Mouse (Mus musculus): ENCODE results near the gene P2ry10.
"Not testable (repeated sequence)": the region's sequence is repeated elsewhere in the genome, so short reads cannot be mapped to it uniquely, and the experiment has no call there.

P2ry10 gene

GRCm38 (mm10) chrX:107088177-107088576 is at the start of gene P2ry10:
Gene P2ry10, plus strand, starts transcription at chrX:107088492.
- DNase-seq (ENCODE audit: low read depth), result peak; percentile 33

- DNase-seq (ENCODE audit: low read depth), result peak; percentile 21
Measured at GRCm38 (mm10) chrX:107039146-107039545, 49.1 kb upstream of the P2ry10 start.

- DNase-seq (ENCODE audit: low read depth), result peak; percentile 35
Measured at GRCm38 (mm10) chrX:107039635-107040034, 48.7 kb upstream of the P2ry10 start.

- no peak for DNase-seq (ENCODE audit: low read depth)
Measured at GRCm38 (mm10) chrX:107042367-107042766, 45.9 kb upstream of the P2ry10 start.

DNA sequence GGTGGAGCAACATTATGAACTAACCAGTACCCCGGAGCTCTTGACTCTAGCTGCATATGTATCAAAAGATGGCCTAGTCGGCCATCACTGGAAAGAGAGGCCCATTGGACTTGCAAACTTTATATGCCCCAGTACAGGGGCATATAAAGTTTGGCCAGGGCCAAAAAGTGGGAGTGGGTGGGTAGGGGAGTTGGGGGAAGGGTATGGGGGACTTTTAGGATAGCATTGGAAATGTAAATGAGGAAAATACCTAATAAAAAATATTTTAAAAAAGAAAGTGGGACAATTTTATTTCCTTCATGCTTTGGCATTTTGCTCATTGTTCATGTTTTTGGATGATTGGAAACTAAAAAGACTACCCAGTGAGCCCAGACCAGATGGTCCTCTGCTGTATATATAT is 4.9 kb upstream of the P2ry10 start:
- DNase-seq (ENCODE audit: low read depth), result not testable (repeated sequence)

- no peak for DNase-seq (ENCODE audit: low read depth)
Measured at GRCm38 (mm10) chrX:107084320-107084719, 4.0 kb upstream of the P2ry10 start.

DNA sequence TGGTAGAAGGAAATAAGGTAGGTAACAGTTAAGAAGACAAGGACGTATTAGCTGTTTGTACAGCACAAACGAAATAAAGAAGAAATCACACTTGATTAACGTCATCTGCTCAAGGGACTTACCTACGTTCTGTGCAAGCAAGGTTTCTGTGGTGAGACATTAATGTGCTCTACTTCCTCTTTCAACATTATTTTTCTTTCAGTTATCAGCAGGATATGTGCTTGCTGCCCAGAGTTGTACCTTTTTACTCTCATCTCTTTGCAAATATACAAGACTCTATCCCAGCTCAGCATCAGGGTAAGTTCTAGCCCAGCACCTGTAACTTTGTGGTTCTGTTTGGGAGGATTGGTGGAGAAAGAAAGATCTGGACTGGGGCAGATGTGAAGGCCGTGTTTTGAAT is 839 bp downstream of the P2ry10 start:
- DNase-seq (ENCODE audit: low read depth), result peak; percentile 32

- no peak for DNase-seq (ENCODE audit: low read depth)
Measured at GRCm38 (mm10) chrX:107089930-107090329, 1.6 kb downstream of the P2ry10 start.

DNA sequence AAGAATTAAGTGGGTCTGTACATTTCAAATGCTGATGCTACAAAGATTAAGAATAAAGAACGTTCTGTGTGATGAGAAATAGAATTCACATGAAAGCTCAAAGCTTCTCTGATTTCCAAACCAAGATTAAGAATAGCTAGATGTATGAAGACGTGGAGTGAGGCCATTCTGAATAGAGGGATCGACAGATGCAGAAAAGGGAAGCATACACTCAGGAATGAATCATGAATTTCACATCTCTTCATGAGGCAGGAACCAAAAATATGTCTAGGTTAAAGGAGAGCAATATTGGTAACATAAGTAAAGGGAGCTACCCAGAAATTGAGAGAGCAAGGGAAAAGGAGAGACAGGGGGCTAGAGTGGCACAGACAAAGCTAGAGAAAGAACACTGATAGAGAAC is 7.3 kb downstream of the P2ry10 start:
- DNase-seq (ENCODE audit: low read depth), result no peak

DNA sequence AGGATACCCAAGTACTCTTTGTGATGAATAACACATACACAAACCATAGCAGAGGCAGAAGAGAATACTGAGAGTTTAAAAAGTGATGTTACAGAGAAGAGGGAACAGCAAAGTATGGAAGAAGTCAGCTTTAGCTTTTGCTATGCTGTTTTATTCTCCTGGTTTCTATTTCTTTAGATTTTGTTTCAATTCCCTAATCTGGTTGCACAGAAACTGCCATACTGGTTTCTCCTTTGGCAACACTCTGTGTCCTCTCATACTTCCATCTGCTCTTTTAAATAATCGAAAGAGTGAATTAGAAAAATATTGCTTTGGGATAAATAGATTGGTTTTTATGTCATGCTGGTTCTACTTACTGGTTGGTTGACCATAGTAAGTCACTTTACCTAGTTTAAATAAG is 28.0 kb downstream of the P2ry10 start:
- no peak for DNase-seq (ENCODE audit: low read depth)

- no peak for DNase-seq (ENCODE audit: low read depth)
Measured at GRCm38 (mm10) chrX:107116987-107117386, 28.7 kb downstream of the P2ry10 start.

- peak; percentile 68 for DNase-seq (ENCODE audit: low read depth)
Measured at GRCm38 (mm10) chrX:107143184-107143583, 54.9 kb downstream of the P2ry10 start.

DNA sequence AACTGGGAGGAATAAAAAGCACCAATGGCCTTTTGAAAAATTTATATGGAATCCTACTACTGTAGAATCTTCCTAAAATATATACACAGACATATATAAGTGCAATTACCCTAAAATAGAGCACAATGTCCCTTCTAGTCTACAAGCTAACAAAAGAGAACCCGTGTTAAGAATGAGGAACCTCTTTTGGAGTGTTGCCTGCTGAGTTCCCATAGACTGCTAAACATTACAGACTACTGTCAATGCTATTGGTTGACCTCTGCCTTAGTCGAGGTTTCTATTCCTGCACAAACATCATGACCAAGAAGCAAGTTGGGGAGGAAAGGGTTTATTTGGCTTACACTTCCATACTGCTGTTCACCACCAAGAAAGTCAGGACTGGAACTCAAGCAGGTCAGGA is 55.6 kb downstream of the P2ry10 start:
- peak; percentile 1 for DNase-seq (ENCODE audit: low read depth)

DNA sequence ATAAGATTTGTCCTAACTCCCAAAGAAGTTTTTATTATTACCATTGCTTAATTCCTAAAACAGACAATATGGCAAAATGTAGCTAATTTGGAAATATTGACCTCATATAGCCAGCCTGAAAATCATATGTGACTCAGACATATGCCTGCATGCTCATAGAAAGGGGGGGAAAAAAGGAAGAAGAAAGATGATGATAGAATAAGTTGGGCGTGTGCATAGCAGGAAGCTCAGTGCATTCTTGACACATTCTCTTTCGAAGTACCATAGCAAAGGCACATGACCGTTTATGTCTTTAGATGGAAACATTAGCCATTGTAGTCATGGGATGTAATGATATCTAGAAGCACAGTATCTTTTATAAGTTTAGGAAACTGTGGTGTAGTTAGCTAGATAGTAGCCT is 60.4 kb downstream of the P2ry10 start, which contains the start of gene P2ry10b:
Gene P2ry10b (plus strand): TSS at position 247 of the 400 bp plus-strand sequence.
- DNase-seq (ENCODE audit: low read depth), result peak; percentile 6

DNA sequence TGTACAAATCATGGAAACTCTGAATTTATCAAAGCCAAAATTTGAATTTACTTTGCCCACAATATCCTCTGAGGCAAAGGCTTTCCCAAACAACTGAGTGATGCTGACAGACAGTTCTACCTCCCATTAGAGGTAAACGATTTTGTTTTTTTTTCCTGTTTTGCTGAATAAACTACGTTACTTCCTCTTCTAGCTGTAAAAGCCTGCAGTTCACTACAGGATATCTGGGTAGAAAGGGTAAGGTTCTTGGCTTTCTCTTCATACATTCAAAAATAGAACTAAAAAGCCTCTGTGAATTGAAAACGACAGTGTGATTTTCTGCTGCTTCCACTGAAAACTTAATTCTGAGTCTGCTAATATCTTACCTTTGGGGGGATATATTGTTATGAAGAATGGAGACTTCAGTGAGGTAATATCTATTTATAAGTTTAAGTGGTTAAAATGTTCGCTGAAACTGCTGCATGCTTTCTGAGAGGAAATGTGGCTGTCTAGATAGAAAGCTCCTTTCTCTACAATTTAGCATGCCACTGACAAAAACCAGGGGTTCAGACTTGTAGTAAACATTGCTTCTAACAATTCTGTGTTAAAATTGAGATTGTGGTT is 61.2 kb downstream of the P2ry10 start:
- peak; percentile 40 for DNase-seq (ENCODE audit: low read depth)

- DNase-seq (ENCODE audit: low read depth), result peak; percentile 26
Measured at GRCm38 (mm10) chrX:107150027-107150426, 61.7 kb downstream of the P2ry10 start.

GRCm38 (mm10) chrX:107150752-107151515 is 62.6 kb downstream of the P2ry10 start:
- DNase-seq (ENCODE audit: low read depth), result peak; percentile 82

Measured in 416B (cell line).